Mouse (Mus musculus) hindbrain, postnatal 0 days (tissue): ENCODE measurements at regions not wholly inside any gene's neighbourhood (a gene's known extent, or its start where the extent isn't known, plus 50 kb on each side); places are given as distances from the start of the nearest gene placed in this dataset.

Source experiments
- ATAC-seq: fragments of 200-750 bp; cut with Nextera tagmentation; 2 replicates; pipeline ENCODE4 v1.8.0; 2017; ENCODE audit warnings: mild to moderate bottlenecking, moderate TSS enrichment, moderate library complexity
- DNase-seq: peaks from one replicate; pipeline ENCODE4 v3.0.0-alpha.2; 2015; ENCODE audit warnings: low spot score
- H3K27ac ChIP-seq: fragments of 300-500 bp; sonication (generic); 2 replicates; pipeline ENCODE4 v1.5.1; 2014; ENCODE audit warnings: mild to moderate bottlenecking
- H3K27me3 ChIP-seq: fragments of 300-500 bp; sonication (generic); 2 replicates; pipeline ENCODE4 v1.6.1; 2014; ENCODE audit warnings: low read length, mixed read lengths; ENCODE audit not compliant: insufficient read depth
- H3K36me3 ChIP-seq: fragments of 300-500 bp; sonication (generic); 2 replicates; pipeline ENCODE4 v1.6.1; 2014; ENCODE audit warnings: low read length, mixed read lengths; ENCODE audit not compliant: insufficient read depth
- H3K4me1 ChIP-seq: fragments of 300-500 bp; sonication (generic); 2 replicates; pipeline ENCODE4 v1.6.1; 2014; ENCODE audit warnings: antibody characterized with exemption, low read length, mixed read lengths; ENCODE audit not compliant: insufficient read depth
- H3K4me2 ChIP-seq: fragments of 300-500 bp; sonication (generic); 2 replicates; pipeline ENCODE4 v1.6.1; 2014; ENCODE audit warnings: low read depth, mild to moderate bottlenecking, low read length, moderate library complexity, mixed read lengths
- H3K4me3 ChIP-seq: fragments of 300-500 bp; sonication (generic); 2 replicates; pipeline ENCODE4 v1.5.1; 2014; ENCODE audit warnings: low read length
- H3K9ac ChIP-seq: fragments of 300-500 bp; sonication (generic); replicated peaks from 2 replicates; pipeline ENCODE4 v1.6.1; 2014; ENCODE audit warnings: mild to moderate bottlenecking, low read length, moderate library complexity, mixed read lengths
- H3K9me3 ChIP-seq: fragments of 300-500 bp; sonication (generic); 2 replicates; pipeline ENCODE4 v1.6.1; 2016; ENCODE audit warnings: low read length, mixed read lengths
- CTCF ChIP-seq: IDR thresholded peaks from 2 replicates; pipeline ENCODE4 v1.5.1; 2016; ENCODE audit warnings: antibody characterized with exemption, control low read depth, low read depth
- WGBS: fragments of 180-500 bp; shearing (Covaris S2); extraction: QIAGEN DNeasy Blood & Tissue Kit; methylation state at CpG from one replicate; pipeline ENCODE4 v1.1.7; 2014; 5-methylcytosine and 5-hydroxymethylcytosine counted together

DNA sequence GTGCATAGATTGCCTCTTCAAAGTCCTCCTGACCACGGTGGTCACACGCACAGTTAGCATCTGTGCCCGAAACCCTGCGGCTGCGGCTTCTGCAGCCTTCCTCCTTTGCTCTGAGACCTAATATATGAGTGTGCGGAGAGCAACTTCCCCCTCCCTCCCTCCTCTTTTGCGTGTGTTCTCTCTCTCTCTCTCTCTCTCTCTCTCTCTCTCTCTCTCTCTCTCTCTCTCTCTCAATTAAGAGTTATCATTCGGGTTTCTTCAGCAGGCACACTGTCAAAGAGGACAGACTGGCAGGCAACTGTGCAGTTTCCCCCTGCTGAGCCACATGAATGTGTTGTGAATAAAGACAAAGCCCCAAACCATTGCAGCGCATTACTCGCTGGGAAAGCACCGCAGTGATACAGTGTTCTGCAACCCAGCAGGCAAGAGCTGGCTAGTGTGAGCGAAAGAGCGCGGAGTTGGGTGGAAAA, 900.8 kb downstream of the Mat2b start:
- ATAC-seq (peak; percentile 88), DNase-seq (peak; percentile 75)
- Histone ChIP-seq H3K4me2 (peak overlapping the region; percentile 53), H3K27me3 (no peaks in the 10 kb centered on the region), H3K27ac (peak overlapping the region; percentile 32; the same call in 1 of the 2 replicates), H3K4me3 (peak overlapping the region; percentile 31), H3K9ac (peak overlapping the region; percentile 40), H3K9me3 (no peaks in the 10 kb centered on the region), H3K4me1 (no peaks in the 10 kb centered on the region), H3K36me3 (no peaks in the 10 kb centered on the region)
- TF ChIP-seq CTCF = no peak
- WGBS = under 1% methylated on average over 14 of the region's 14 CpGs

DNA sequence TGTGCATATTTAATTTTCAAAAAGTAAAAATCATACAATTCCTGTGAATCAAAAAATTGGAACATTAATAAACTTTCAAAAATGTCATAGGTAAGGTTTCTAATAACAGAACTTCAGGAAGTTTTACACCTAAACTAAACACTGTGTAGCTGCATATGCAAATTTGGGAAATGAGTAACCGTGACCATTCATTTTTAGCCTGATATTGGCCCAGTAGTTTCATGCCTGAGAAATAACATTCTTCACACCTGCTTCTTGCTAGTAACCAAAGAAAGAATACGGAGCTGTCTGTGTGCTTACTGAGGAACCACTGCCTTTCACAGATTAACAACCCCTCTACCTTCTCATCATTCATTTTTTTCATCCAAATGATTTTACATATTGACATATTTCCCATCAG, 902.9 kb downstream of the Mat2b start:
- H3K4me3 ChIP-seq = no peak overlapping the region
- DNase-seq (no peak), ATAC-seq (no peak)
- no peak overlapping the region for H3K9ac ChIP-seq
- TF ChIP-seq CTCF = no peak
- H3K4me1 ChIP-seq = no peaks in the 10 kb centered on the region
- H3K27ac ChIP-seq = no peak overlapping the region
- 78% methylated on average over 2 of the region's 2 CpGs for whole genome bisulfite sequencing
- no peaks in the 10 kb centered on the region for H3K27me3 ChIP-seq
- no peaks in the 10 kb centered on the region for H3K9me3 ChIP-seq
- no peak overlapping the region for H3K4me2 ChIP-seq
- H3K36me3 ChIP-seq = no peaks in the 10 kb centered on the region
